Mouse (Mus musculus): ENCODE measurements at regions not wholly inside any gene's neighbourhood (a gene's known extent, or its start where the extent isn't known, plus 50 kb on each side); places are given as distances from the start of the nearest gene placed in this dataset.

DNA sequence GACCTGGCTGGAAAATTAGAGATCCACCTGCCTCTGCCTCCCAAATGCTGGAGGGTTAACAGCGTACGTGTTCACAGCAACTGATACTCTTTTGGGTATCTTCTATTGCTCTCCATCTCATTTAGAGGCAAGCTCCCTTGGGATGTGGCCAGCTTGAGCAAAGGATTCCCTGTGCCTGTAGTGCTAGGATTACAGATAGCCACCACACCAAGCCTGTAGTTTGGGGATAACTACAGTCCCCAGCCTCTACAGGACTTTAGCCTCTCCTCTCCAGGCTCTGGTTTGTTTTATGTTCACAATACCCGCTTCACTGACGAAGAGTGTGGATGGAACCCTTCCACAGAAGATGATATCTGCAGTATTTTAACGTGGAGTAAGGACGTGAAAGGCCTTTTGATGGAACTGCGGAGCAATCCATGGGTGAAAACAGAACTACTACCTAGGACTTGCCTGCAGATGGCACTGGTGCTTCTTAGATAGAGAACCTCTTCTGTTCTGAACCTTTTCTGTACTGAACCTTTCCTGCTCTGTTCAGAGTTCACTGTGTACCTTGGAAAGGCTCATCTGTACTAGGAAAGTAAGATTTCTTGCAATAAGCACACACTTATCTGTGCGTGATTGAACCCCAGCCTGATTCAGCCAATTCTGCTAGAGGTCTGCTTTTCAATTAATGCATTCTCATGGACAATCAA is 176.6 kb downstream of the Wdr20rt start:
- peak; percentile 73 for TF ChIP-seq CTCF (IDR thresholded peaks at IDR 0.05; ENCODE audit: low read depth)
- TF ChIP-seq EP300 (IDR thresholded peaks at IDR 0.05; ENCODE audit: low read depth): no peak

All from heart, postnatal 0 days (tissue).